Mouse (Mus musculus) Patski (cell line): ENCODE measurements at regions not wholly inside any gene's neighbourhood (a gene's known extent, or its start where the extent isn't known, plus 50 kb on each side); places are given as distances from the start of the nearest gene placed in this dataset.

Experiments
- ATAC-seq: fragments of 100-300 bp; one replicate; pipeline ENCODE4 v1.8.0; 2021
- CTCF ChIA-PET: fragments of 350-600 bp; sonication (Branson Sonifier 250); formaldehyde crosslinking; loops from one replicate; lab custom pipeline; 2022; ENCODE audit warnings: inconsistent platforms; lab: Charles Lee
- POLR2A ChIA-PET: fragments of 350-600 bp; sonication (Branson Sonifier 250); formaldehyde crosslinking; loops from one replicate; lab custom pipeline; 2022; ENCODE audit warnings: antibody characterized with exemption, inconsistent platforms; lab: Charles Lee
- DNase-seq: peaks from one replicate; pipeline ENCODE4 v3.0.0-alpha.2; 2011; ENCODE audit warnings: low read depth, low spot score
- H3K27me3 ChIP-seq: fragments of 371-371 bp; one replicate; pipeline ENCODE4 v1.5.1; 2021
- CTCF ChIP-seq: fragments of 100-300 bp; IDR thresholded peaks from one replicate; pipeline ENCODE4 v1.5.1; 2021
- in situ Hi-C: fragments of 300-500 bp; cut with MboI; formaldehyde crosslinking; loops from 3 replicates; pipeline ENCODE4 v1.11.1; 2018; ENCODE audit warnings: low pct_unique_long_range_greater_than_20kb, mixed read lengths

DNA sequence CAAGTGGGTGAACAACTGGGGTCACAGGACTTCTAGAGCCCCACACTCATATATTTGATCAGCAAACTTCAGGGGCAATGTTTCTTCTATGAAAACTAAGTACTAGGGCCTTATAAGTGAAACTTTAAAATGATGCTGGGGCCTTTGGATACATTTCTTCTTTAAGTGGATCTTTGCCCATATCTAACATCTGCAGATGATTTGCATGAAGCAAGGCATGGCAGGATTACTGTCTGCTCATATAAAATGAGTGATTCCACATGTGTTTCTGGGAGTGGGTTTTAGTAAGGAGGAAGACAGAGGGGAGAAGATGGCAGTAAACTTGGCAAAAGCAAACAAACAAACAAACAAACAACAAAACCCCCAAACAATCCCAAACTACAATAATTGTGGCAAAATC is 405.0 kb downstream of the Gm21750 start:
- in situ Hi-C loops = no loop called here
- DNase-seq = no peak
- H3K27me3 ChIP-seq = no peaks in the 10 kb centered on the region
- TF ChIP-seq CTCF = no peak
- ATAC-seq = no peak
- CTCF ChIA-PET = no interaction called here
- POLR2A ChIA-PET = no interaction called here

DNA sequence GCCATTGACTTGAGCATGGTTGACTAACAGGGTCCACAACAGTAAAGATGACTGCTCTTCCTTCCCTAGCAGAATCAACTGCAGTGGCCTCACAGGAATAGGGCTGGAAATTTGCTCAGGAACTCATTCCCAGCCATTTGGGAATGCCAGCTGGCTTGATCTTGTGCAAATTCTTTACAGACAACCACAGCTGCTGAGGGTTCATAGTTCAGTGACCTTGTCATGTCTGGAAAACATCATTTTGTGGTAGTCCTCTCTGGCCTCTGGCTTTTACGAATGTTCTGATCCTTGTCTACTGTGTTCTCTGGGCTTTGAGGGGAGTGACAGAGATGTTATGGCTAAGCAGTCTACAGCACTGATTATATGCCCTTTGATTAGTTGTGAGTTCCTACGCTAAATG is 432.0 kb downstream of the Gm21750 start:
- in situ Hi-C loops = no loop called here
- DNase-seq (no peak), ATAC-seq (no peak)
- H3K27me3 ChIP-seq = no peaks in the 10 kb centered on the region
- TF ChIP-seq CTCF = no peak
- CTCF ChIA-PET = no interaction called here
- POLR2A ChIA-PET = no interaction called here

DNA sequence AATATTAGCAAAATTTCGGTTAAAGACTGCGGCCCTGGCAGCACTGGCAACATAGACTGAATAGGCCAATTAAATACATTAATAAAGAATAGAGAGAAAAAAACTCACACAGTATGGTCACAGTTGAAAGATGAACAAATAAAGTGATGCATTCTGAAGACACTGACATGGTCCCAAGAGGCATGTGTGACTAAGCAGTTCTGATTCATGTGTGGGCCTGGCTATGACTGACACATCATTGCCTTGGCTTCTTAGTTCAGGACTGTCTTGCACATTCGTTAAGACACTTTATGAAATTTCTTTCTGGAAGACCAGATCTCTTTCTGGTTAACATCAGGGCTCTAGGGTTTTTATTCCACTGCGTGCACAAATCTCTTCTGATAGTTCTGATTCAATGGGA is 438.7 kb downstream of the Gm21750 start:
- POLR2A ChIA-PET = no interaction called here
- no peak for DNase-seq
- TF ChIP-seq CTCF = no peak
- CTCF ChIA-PET = interaction anchor here (1.6 kb wide), 1 partner anchor 40 kb away, joined by 3 read pairs; no protein-coding TSS in a partner anchor
- in situ Hi-C loops = loop anchor here (5.0 to 10.0 kb wide), 2 partner anchors 63 to 125 kb away; no protein-coding TSS in a partner anchor
- ATAC-seq = peak; percentile 70
- no peaks in the 10 kb centered on the region for H3K27me3 ChIP-seq

DNA sequence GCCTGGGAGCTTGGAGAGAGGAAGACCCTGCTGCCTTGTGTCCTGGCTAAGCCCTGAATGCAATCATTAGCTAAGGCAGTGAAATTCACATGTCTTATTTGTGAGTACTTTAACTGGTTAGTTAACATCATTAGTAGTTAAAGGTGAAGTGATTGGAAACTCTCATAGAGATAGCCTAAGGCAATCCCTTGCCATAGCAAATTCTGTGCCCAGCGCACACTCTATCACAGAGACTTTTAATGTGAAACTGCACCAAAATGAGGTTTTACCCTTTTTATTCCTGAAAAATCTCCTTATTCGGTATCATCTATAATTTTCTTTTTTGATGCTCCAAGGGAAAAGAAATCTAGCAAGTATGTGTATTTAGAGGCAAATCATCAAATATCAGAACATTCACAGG is 451.6 kb downstream of the Gm21750 start:
- DNase-seq (no peak), ATAC-seq (no peak)
- H3K27me3 ChIP-seq = no peaks in the 10 kb centered on the region
- TF ChIP-seq CTCF = no peak
- ChIA-PET POLR2A (no interaction called here), CTCF (no interaction called here)
- in situ Hi-C loops = no loop called here

DNA sequence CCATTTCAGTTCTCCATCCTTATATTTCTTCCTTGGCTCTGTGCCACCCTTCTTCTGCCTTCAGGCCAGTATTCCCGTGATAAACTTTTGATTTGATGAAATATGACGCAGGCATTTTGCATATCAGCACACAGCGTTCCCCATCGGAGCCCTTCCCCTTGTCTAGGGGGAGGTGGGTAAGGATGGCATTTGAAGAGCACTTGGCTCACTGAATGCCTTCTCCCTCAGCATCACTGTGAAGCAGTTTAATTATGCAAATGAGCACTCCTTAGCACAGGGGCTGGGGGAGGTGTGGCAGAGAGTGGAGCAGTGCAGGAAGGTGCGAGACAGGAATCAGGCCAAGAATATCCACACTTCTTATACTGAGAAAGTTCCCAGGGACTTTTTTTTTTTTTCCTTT is 452.1 kb downstream of the Gm21750 start:
- in situ Hi-C loops = no loop called here
- POLR2A ChIA-PET = interaction anchor here (0.7 kb wide), 1 partner anchor 859 kb away, joined by 3 read pairs; no protein-coding TSS in a partner anchor
- CTCF ChIA-PET = interaction anchor here (1.2 kb wide), 1 partner anchor 11 kb away, joined by 4 read pairs; no protein-coding TSS in a partner anchor
- ATAC-seq (no peak), DNase-seq (no peak)
- TF ChIP-seq CTCF = no peak
- H3K27me3 ChIP-seq = no peaks in the 10 kb centered on the region

DNA sequence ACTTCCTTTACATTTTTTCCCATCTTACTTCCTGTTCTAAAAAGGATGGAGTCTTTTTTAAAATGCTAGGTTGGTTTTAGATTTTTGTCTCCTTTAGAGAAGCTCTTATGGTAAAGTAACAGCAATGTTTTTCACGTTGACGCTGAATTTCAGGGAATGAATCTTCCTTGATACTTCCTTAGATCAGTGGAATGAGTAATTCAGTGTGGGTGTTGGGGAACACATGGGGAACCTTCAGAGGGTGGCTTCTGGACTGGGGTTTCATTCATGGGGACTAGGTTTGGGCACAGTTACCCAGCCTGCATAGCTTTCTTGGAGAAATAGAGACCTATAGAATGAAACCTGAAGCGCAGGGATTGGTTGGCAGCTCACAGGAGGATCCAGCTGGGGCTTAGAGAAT is 452.5 kb downstream of the Gm21750 start:
- CTCF ChIA-PET = interaction anchor here (0.9 to 1.2 kb wide), 2 partner anchors 11 to 15 kb away, joined by 3 to 4 read pairs; no protein-coding TSS in a partner anchor
- no peak for DNase-seq

DNA sequence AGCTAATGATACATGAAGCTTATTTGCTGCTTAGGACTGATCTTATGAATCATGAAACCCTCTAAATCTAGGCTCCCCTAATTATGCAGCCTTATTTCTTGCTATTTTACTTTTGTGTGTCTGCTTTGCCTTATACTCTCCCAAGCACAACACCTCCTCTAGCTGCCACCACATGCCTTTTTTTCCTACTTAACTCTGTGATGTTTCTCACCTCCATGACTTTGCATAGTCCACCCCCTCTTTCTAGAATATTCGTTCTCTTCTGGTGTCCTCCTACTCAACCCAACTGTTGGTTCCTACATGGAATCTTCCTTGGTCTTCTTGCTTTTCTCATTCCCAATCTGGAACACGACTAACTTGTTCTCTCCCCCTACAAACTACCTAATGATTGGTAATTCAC is 456.7 kb downstream of the Gm21750 start:
- CTCF ChIA-PET = interaction anchor here (0.9 kb wide), 1 partner anchor 22 kb away, joined by 3 read pairs; no protein-coding TSS in a partner anchor
- in situ Hi-C loops = no loop called here
- TF ChIP-seq CTCF = no peak
- H3K27me3 ChIP-seq = peaks cover 3% of the 10 kb centered on the region
- POLR2A ChIA-PET = no interaction called here
- no peak for DNase-seq
- ATAC-seq = no peak

More for the DNA sequence above, 452.5 kb downstream of the Gm21750 start:
- in situ Hi-C loops = no loop called here
- ATAC-seq = no peak
- TF ChIP-seq CTCF = no peak
- H3K27me3 ChIP-seq = no peaks in the 10 kb centered on the region
- POLR2A ChIA-PET = interaction anchor here (0.7 kb wide), 1 partner anchor 859 kb away, joined by 3 read pairs; no protein-coding TSS in a partner anchor

DNA sequence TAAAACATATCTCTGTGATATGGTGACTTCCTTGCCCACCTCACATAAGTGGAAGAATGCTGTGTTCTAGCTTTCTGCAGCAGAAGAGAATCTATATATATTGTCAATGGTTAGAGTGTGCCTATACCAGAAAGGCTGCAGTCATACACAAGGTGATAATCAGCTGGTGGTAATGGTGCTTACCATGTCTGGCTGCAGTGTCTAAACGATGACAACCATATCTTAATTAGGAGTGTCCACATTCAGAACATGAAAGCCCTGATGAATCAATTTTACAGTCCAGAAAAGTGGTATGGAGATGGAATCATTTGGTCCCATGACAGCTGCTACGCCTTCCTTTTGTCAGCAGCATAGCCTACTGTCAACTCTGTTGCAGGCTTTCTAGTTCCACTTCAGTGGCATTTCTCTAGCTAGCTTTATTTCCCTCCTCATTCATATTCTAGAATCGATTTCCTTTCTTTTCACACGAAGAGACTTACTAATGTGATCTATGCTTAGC is 484.2 kb downstream of the Gm21750 start:
- H3K27me3 ChIP-seq = peaks cover 3% of the 10 kb centered on the region
- in situ Hi-C loops = no loop called here
- POLR2A ChIA-PET = no interaction called here
- DNase-seq (no peak), ATAC-seq (no peak)
- CTCF ChIA-PET = interaction anchor here (1.0 to 1.2 kb wide), 2 partner anchors 21 to 34 kb away, joined by 3 read pairs; no protein-coding TSS in a partner anchor
- TF ChIP-seq CTCF = no peak

DNA sequence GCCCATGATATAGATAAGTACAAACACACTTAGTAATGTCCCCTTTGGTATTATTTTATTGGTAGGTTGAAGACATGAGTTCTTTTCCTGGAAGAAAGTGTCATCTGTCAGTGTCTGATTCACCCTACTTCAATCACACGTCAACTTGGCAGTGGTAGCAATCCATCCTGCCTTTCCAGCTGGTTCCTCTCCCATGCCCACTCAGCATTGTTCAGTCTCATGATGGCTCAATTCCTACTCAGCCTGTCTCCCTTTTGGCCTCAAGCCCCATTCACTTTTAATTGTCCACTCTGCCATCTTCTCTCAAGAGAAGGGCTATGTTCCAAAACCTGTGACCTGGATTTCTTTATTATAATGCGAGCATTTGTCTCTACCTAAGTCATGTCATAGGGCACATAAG is 474.4 kb upstream of the Htr2a start:
- ATAC-seq = no peak

DNA sequence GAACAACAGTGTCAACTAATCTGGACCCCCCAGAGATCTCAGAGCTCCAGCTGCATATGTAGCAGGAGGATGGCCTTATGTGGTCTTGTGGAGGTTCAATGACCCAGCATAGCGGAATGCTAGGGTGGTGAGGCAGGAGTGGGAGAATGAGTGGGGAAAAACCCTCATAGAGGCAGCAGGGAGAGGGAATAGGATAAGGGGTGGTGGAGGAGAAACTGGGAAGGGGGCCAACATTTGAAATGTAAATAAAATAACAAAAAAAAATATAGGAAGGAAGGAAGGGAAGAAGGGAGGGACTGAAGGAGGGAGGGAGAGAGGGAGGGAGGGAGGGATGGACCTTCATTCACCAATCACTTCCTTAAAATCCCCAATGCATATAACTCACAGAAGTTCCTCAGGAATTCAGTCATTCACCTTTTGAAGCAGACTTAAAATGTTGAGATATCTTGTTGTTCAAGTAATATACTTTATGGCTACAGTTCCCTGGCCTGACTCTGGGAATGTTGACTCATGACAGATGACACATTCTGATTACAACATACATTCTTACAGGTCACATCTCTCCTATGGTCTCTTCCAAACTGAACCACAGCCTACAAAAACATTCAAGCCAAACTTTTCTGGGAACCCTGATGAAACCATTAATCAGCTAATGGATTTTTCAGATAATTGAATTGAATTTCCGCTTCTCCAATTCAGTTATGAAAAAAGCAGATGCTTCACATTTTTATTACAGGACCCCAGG is 471.3 kb upstream of the Htr2a start:
- ChIA-PET POLR2A (interaction anchor here (0.7 kb wide), 1 partner anchor 442 kb away, joined by 3 read pairs; no protein-coding TSS in a partner anchor), CTCF (no interaction called here)
- no peaks in the 10 kb centered on the region for H3K27me3 ChIP-seq
- TF ChIP-seq CTCF = no peak
- peak; percentile 78 for ATAC-seq
- in situ Hi-C loops = loop anchor here (10.0 kb wide), 1 partner anchor 225 kb away; no protein-coding TSS in a partner anchor
- peak; percentile 27 for DNase-seq

More for the DNA sequence above, 474.4 kb upstream of the Htr2a start:
- CTCF ChIA-PET = no interaction called here
- POLR2A ChIA-PET = no interaction called here
- TF ChIP-seq CTCF = no peak
- no peaks in the 10 kb centered on the region for H3K27me3 ChIP-seq
- no peak for DNase-seq
- in situ Hi-C loops = loop anchor here (10.0 kb wide), 1 partner anchor 229 kb away; no protein-coding TSS in a partner anchor

DNA sequence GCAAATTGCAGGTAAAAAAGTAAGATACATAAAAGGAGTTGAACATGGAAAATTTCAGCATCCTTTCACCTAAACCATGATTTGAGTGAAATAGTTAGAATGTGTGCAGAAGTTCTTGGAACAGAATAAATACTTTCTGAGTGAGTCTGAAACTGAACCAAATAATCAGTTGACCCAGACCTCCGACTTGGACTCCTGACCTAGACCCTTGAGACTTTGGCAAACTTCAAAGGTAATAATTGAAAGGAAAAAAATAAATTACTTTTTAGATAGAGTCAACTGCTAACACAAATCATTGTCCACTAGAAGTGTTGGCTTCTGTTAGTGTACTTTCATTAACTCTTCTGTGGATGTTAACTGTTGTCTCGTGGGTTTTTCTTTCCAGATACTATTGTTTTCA is 460.6 kb upstream of the Htr2a start:
- CTCF ChIA-PET = interaction anchor here (0.7 kb wide), 1 partner anchor 32 kb away, joined by 4 read pairs; no protein-coding TSS in a partner anchor
- H3K27me3 ChIP-seq = no peaks in the 10 kb centered on the region
- DNase-seq = no peak
- POLR2A ChIA-PET = no interaction called here
- no peak for ATAC-seq
- in situ Hi-C loops = no loop called here
- no peak for TF ChIP-seq CTCF
